Mouse (Mus musculus) olfactory bulb, adult 2 months (tissue): ENCODE measurements around the gene Zdhhc19.

Experiments used
- CTCF ChIP-seq: fragments of 200-500 bp; IDR thresholded peaks from 2 replicates; pipeline ENCODE4 v1.5.1; 2012; ENCODE audit warnings: low read depth, mild to moderate bottlenecking, low read length, moderate library complexity; ENCODE audit not compliant: insufficient read depth
- POLR2A ChIP-seq: fragments of 200-500 bp; IDR thresholded peaks from 2 replicates; pipeline ENCODE4 v1.6.1; 2012; ENCODE audit warnings: mild to moderate bottlenecking, low read depth, low read length, moderate library complexity; ENCODE audit not compliant: insufficient read depth

DNA sequence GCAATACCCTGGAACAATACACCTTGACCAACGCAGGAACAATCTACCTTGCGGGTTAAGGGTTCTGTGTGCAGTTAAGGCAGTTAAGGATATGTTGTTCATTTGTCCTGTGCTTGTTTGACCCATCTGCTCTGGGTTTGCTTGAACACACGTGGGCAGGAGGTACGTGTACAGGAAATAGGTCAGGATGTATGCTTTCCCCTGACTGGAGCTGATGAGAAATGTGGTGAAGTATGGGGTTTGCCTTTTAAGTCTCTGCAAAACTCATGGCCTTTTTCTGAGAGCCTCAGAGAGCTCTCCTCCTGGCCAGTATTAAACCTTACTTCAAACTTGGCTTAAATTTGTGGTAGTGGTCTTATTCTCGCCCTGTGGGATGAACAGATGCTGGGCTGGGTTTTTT lies 97.9 kb downstream of the Zdhhc19 start:
- no peak for TF ChIP-seq CTCF
- no peak for TF ChIP-seq POLR2A
